Mouse (Mus musculus): ENCODE data around the gene Snrnp70.
"Not testable (repeated sequence)": the region's sequence is repeated elsewhere in the genome, so short reads cannot be mapped to it uniquely, and the experiment has no call there.

Gene Snrnp70

DNA sequence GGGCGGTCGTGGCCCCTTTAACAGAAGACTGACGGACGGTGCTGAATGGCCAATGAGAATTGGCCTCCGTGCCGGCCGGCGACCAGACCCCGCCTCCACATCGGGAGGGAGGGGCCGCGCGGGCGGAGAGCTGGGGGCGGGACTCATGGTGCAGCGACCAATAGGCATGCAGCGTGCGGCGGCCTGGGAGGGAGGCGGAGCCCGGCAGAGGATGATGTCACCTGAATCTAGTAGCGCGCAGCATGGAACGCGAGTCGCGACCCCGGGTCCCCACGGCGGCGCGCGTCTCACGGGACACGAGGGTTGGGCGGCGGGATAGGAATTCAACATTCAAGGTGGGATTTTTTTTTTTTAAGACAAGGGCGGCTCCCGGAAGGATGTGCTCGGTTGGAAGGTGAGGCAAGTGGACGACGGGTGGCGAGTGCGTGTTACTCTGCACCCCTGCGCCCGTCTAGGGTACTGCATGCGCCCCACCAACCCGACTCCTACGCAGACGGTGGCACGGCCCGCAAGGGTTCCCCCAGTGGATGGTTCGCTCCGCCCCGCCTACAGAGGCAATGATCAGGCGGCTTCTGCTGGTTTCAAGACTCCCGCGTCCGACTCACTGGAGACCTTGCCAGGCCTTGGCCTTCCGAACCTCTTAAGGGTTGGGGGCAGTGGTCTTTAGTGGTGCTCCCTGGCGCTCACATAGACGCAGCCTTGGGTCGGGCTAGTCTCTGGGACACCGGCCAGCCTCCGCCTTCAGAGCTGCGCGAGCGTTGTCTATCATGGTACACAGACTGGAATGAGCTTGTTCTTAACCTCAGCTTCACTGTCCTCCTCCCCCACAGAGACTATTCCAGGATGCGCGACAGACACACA is 28.3 kb downstream of the Snrnp70 start:
- peak; percentile 93 for DNase-seq

DNA sequence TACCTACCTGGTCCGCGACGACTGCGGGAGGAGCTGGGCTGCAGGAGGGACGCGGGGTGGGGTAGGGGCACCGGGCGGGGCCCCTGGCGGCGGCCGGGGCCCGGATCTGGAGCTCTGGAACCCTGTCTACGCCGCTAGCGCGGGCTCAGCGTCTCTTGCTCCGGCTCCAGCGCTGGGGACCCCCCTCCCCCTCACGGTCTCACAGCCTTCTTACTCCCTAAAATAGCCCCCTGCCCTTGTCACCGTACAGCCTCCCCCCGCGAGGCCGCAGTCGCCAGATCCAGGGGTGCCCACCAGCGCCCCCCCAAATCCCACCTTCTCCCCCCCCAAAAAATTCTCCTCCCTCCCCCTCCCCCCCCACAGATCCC is 28.9 kb downstream of the Snrnp70 start, which contains the start of gene Ppfia3:
Ppfia3 (minus strand) TSS at position 368 of the 368 bp plus-strand sequence.
- no peak for DNase-seq

DNA sequence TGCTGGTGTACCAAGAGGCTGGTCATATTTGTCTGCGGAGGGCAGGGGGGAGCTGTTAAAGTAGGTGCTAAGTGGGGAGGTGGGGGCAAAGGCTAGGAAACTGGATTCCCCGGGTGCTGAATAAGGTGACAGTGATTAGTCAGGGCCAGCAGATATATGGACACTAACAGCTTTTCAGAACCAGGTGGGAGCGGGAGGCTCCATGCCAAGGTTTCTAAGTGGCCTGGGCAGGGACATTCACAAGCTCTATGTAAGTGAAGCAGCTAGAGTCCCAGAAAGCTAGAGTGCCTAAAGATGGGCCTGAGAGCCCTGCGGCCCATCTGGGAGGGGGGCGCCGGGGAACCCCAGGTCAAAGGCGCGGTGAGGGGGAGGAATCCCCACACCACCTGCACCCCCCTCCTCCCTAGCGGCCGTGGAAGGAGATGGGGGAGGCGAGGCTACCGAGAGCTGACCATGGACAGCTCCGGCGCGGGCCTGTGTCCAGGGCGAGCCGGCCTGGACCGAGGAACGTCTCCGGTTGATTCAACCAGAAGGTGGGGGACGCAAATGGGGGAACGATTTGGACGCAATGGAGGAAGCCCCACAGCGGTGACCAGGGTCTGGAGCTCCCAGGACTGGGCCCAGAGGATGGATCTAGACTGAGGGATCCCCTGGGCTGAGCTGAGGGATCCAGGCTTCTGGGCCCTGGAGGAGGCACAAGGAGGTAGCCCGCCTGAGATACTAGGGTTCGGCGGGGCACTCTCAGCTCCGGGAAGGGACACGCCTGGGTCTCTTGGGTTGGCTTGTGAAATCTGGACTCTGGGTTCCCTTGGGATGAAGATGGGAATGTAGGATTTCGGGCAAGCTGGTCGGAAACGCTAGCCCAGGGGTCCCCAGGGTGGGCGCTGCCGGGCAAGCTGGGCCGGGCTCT is 29.5 kb downstream of the Snrnp70 start:
- DNase-seq: no peak

DNA sequence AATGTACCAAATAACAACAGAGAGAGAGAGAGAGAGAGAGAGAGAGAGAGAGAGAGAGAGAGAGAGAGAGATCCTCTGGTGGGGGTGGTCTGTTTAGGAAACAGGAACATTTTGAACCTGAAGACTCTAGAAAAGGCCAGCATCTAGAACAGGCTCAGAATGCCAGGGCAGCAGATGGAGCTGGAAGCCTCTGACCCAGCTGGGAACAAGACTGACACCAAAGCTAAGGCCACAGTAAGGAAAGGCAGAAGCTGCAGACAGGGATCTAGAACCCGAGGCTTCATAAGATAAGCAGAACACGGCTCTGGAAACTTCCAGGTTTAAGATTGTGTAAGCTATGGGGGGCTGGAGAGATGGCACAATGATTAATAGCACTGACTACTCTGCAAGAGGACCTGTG is 31.6 kb downstream of the Snrnp70 start:
- no peak for DNase-seq

DNA sequence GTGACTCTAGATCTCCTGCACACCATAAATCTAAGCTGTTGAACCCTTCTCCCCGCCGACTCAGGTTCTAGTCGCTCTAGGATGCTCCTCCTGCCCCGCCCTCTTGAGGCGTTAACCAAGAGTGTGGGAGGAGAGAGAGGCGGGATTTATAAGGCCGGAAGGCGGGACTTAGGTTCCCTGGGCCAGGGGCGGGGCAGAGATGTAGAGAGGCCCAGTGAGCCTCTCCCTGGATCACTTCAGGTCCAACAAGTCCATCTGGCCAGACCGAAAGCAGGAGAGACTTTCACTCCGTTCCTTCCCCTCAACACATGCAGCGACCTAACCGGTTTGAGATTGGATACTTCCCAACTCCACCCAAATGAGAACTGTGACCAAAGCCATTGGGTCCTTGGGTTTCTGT is 32.7 kb downstream of the Snrnp70 start:
- DNase-seq: no peak

DNA sequence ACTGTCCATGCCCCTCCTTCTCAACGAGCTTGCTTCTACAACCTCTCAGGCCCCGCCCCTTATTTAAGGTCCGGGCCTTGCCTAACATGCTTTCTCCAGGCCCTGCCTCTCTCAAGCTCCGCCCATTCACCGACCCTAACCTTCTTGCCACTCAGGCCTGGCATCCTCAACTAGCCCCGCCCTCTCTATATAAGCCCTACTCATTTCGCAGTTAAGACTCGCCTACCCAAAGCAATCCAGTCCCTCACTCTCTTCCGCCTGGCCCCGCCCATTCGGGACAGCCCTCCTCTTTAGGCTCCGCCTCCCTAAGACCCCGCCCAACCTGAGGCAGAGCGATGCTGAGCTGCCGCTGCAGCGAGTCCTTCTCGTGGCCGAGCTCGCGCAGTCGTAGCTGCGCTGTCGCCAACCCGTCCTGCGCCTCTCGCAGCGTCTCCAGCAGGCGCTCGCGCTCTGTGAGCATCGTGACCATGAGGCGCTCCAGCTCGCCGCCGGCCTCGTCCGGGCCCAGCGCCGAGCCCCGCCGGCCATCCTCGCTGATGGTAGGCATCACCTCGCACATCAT is 34.2 kb downstream of the Snrnp70 start:
- DNase-seq: peak in 1 of 2 experiments; percentile 65

DNA sequence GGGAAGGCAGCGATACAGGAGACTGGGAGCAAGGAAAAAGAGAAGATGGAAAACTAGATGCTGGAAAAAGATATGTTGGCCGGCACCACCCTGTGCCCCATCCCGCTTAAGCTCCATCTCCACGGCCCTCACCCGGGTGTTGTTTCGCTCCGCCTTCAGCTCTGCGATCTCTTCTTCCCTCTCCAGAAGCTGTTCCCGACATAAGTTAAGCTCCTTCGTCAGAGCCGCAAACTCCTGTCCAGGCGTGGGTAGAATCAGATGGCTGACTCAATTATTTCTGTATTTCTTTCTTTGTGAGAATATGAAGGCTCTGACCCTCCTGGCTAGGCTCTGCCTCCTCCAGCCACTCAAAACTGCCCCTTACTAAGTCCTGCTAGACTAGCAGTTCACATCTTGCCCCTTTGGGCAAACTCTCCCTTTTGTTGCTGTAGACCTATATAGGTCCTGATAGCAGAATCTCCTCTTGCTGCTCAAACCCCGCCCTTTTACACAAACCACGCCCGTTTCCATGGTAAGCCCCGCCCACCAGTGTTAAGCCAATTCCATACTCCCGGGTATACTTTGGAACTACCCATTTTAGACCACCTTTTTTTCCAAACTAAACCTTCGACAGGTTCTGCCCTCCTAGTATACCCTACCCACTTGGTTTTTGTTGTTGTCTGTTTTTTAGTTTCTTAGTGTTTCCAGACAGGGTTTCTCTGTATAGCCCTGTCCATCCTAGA is 35.0 kb downstream of the Snrnp70 start:
- no peak for DNase-seq

DNA sequence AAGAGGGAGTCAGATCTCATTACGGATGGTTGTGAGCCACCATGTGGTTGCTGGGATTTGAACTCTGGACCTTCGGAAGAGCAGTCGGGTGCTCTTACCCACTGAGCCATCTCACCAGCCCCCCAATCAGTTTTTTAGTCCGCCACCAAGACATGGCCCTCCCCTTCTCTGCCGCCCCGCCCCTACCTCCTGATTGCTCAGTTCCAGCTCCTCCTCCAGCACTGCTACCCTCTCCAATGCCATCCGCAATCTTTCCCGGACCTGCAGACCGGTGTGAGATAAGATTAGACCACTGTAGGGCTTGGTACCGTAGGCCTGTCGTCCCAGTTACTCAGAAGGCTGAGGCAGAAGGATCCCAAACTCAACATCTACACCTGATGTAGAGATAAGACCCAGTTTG is 36.5 kb downstream of the Snrnp70 start:
- DNase-seq: not testable (repeated sequence)

DNA sequence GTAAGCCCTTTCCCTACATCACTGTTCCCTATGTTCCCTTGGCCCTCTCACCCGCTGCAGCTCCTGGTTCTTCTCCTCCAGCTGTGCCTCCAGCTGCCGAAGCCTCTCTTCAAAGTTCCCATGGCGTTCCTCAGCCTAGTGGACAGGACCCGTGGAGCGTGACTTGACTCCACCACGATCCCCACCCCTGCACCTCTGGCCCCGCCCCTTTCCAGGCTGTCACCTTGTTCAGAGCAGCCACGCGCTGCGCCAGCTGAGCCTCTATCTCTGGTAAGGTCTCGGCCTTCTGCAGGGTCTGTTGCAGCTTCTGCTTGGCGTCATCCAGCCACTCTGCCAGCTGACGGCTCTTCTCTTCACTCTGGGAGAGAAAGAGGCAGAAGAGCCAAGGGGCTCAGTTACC is 39.5 kb downstream of the Snrnp70 start:
- no peak for DNase-seq

DNA sequence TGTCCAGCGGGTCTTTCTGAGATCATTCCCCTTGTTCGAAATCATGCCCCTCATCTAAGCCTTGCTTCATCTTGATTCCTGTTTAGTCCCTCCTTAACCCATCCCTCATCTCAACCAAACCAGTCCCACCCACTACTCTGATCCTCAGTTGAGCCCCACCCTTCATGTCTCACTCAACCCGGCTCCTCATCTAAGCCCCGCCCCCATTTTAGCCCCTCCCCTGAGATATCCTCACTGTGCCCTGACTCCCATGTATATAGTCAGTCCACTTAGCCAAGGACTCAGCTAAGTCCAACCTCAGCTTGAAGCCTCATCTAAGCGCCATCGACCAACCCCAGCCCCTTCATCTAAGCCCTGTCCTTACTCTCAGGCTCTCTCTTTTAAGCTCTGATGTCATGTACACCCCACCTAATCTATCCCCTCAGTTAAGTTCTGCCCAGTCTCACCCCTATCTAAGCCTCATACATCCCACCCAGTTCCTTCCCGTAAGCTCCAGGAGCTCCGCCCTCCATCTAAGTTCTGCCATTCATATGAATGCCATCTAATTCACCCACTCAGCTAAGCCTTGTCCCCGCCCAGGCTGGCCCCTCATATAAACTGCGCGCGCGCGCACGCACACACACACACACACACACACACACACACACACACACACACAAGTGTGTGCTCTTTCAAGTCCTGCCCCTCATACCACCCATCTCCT is 40.1 kb downstream of the Snrnp70 start:
- no peak for DNase-seq

DNA sequence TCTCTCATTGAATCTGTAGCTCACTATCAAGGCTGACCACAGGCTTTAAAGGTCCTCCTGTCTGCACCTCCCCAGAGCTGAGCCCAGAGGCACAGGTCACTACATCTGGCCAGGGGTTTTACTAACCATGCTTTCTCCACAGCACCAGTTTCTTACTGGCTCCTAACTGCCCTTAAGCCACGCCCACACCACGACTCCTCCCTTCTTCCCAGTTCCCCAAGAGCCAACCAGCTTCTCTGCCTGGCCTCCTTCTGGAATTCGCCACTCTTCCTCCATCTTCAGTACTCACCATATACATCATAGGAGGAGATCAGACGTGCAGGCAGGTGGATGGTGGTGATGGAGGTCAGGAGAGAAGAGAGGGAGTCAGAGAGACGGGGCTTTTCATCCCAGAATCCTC is 42.5 kb downstream of the Snrnp70 start:
- DNase-seq: no peak

DNA sequence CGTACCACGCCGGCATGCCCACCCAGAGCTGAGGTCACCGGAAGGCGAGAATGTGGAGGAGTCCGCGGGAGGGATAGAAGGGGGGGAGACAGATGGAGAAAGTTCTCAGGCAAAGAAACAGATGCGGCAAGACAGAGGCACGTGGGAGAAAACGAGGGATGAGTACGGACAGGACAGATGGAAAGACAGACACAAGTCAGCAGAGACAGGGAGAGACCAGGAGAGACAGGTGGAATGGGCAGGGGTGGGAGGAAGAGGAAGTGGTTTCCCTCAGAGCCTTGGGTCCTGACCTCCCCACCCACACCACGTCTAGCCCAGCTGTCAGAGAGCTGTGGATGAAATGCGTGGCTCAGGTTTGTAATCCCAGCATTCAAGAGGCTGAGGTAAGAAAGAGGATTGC is 48.6 kb downstream of the Snrnp70 start:
- DNase-seq: no peak

DNA sequence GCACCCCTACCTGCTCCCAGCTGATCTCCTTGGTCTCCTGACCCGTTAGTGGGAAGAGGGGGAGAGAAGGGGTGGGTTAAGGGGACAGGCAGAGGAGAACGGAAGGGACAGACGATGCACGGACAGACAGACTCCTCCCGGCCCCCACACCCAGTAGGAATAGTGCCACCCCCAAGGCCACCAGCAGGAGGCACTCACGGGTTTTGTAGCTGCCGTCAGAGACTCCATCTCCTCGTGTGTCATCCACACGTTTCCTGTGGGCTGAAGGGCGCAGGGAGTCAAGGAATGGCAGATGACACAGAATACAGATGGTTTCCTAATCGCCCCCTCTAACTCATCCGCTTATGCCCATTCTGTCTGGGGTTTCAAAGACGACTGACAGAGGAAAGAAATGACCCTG is 52.0 kb downstream of the Snrnp70 start:
- DNase-seq: no peak

DNA sequence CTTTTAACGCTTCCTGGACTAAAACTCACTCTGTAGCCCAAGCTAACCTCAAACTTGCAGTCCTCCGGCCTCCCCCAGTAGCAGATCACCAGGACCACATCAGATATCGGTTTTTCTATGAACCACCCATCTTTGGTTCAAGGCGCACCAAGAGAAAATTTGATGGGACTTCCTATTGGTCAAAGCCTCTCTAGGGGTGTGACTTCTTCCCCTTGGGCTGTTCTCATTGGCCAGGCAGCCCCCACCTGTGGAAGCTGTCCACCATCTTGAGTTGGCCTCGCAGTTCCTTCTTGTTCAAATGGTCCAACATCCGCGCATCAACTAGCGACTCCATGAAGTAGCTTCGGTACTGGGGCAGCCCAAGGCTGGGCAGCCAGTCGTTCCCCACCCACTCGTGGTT is 53.5 kb downstream of the Snrnp70 start:
- no peak for DNase-seq

DNA sequence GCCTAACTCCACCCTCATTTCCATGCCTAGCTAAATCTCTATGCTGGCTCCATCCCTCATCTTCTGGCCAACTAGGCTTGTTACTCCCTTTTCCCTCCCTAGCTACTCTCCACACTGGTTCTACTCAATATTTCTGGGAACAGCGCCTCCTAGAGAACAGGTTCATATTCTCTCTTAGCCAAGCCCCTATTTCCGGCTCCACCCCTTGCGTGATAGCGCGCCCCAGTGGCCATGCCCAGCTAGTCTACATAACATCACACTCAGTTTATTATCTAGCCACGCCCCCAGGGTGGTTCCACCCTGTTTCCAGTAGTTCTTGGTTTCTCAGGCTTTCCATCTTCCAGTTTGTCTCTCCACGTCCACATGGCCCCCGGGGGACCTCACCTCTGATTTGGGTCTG is 54.2 kb downstream of the Snrnp70 start:
- DNase-seq: peak in 1 of 2 experiments; percentile 36

DNA sequence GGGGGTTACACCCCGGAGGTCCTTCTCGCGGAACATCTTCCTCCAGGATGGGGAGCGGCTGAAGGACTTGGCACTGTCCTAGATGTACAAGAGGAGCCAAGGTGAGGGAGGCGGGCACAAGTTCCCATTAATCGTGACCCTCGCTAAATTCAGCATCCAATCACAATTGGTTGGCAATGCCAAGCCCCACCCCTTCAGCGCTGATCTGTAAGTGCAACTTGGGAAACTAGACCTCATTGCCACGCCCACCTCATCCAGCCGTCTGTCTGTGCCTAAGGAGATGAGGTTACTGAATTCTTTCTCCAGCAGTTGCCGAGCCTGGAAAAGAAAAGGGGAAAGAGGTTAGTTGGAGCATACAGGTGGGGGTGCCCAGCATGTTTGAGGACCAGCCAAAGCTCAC is 54.9 kb downstream of the Snrnp70 start:
- no peak for DNase-seq

DNA sequence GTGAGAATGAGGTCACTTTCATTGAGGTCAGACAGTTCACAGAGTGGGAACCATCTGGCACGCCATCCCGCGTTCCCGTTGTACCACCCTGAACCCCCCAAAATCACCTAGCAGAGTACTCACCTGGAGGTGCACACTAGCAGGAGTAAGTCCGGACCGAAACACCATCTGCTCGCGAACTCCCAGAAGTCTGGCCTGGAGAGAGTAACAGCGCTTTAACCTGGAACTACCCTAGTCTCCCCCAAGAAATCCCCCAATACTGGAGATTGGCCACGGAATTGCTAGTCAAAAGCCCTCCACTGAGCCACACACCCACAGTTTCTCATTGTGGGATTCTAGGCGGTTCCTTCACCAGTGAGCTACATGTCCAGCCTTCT is 55.5 kb downstream of the Snrnp70 start:
- no peak for DNase-seq

DNA sequence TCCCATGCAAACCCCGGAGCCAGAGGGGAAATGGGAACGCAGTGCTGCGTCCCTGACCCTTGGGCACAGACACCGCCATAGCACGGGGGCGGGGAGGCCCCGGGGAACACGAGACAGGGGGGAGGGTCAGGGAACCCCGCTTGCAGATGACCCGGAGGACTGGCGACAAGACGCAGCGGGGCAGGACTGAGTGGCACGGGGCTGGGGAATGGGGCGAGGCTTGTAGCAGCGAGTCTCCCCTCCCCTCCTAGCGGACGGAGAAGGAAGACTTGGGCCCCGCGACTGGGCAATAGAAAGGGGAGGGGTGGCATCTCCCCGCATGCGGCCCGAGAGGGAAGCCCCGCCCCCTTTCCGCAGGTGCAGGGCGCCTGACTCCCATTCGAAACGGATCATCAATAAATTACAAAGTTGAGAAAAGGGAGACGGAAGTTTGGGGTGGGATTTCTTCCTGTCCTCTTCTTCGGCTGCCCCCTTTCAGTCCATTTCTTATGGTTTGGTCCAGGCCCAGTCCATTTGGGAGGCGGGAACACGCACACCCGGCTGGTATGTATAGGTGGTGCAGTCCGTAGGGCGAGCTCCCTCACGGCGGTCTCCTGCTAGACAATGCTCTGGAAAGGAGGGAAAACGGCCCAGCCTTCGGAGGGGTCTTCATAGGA is 56.0 kb downstream of the Snrnp70 start:
- peak in 1 of 2 experiments; percentile 18 for DNase-seq

DNA sequence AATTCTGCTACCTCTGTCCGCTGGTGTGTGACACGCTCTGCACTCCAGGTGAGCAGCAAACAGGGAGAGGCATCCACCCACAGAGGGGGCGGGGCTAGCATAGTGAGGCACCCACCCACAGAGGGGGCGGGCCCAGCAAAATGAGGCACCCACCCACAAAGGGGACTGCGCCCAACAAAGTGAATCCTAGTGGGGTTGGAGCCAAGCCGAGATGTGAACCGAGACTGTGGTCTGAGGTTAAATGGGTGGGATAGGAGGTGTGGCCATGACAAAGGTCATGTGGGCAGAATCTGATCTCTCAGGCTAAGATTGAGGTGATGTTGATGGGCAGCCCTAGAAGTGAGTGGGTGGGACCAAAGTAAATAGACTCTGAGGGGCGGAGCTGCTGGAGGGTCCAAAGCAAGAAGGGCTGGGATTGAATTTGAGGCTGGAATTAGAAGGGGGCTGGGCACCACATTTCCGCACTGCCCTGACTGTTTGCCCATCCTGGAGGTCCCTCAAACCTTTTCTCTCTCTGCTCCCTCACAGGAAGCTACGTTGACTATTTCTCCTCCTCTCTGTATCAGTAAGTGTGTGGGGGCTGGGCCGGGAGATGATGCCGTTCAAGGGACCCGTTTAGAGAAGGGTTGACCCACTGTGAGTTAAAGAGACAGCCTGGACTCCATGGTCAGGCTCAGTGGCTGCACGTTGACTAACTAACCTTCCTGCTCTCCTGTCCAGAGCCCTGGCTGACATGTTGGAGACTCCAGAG is 57.2 kb downstream of the Snrnp70 start:
- DNase-seq: peak in 1 of 2 experiments; percentile 20

DNA sequence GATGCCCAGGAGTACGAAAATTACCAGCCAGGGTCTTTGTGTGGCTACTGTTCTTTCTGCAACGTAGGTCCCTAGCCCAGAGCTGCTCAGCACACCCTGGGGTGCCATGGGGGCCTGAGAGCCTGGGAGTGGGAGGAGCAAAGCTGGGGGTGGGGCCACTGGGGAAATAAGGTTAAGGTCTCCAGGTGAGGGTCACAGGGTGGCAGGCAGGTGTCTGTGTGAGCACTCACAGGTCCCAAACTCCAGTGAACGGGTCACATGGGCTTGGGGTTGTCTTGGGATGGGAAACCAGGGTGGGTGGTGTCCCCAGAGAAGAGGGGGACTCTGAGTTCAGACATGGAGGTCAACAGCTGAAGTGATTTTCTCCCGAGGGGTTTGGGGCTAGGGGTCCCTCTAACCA is 58.1 kb downstream of the Snrnp70 start:
- no peak for DNase-seq

DNA sequence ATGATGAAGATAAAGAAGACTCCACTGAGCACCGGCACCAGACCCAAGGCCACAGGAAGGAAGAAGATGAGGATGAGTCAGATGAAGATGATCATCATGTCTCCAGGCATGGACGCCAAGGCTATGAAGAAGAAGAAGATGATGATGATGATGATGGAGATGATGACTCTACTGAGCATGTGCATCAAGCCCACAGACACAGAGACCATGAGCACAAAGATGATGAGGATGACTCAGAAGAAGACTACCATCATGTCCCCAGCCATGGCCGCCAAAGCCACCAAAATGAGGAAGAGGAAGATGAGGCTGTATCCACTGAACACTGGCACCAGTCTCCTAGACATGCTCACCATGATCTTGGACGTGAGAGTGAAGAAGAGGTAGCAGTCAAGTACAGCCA is 59.2 kb downstream of the Snrnp70 start:
- no peak for DNase-seq
